Mouse (Mus musculus): ENCODE data around the gene Tenm2. TPM values are rescaled to one million over a fixed set of nuclear protein-coding genes. Genes with fewer than 3 reads are reported as not detected.

Gene Tenm2
- polyA plus RNA-seq, 1 experiment from 2014 or later: not detected

GRCm38 (mm10) chr11:37153933-37154880, 81.6 kb downstream of the Tenm2 start:
- DNase-seq: no peak
- Histone ChIP-seq H3K4me1 (ENCODE audit: insufficient read depth) (no peaks in the 10 kb centered on the region), H3K27ac (ENCODE audit: low read depth) (no peak overlapping the region), H3K9ac (replicated peaks) (no peak overlapping the region), H3K36me3 (replicated peaks; ENCODE audit: insufficient read depth, low read length) (no peaks in the 10 kb centered on the region), H3K9me3 (ENCODE audit: low read length) (no peaks in the 10 kb centered on the region), H3K4me2 (ENCODE audit: low read depth, low read length) (no peak overlapping the region), H3K4me3 (ENCODE audit: low read depth, low read length) (no peak overlapping the region), H3K27me3 (ENCODE audit: insufficient read depth, low read length) (no peaks in the 10 kb centered on the region)
- TF ChIP-seq CTCF (IDR thresholded peaks at IDR 0.05; ENCODE audit: low read depth): no peak
- no peak for TF ChIP-seq EP300 (IDR thresholded peaks at IDR 0.05; ENCODE audit: low read depth)
- 50% methylated on average over 13 of the region's 13 CpGs for WGBS (ENCODE audit: insufficient replicate concordance)
- ATAC-seq: no peak

DNA sequence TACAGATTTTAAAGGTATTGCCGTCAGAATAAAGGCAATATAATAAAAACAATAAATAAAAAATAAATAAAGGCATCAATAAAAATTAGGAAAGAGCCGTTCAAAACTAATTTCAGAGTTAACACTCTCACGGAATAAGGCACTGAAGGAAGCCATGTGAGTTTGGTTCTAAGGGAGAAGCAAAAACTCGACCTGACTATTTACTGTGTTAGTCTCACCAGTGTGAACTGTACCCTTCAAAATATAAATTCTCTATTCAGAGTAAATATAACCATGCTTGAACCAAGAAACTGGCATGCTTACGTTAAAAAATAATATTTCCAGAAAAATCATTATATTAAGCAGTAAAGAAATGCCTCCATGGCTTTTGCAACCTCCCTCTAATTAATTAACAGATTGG, 82.4 kb downstream of the Tenm2 start:
- H3K27me3 ChIP-seq (ENCODE audit: insufficient read depth, low read length): no peaks in the 10 kb centered on the region
- H3K36me3 ChIP-seq (replicated peaks; ENCODE audit: insufficient read depth, low read length): no peaks in the 10 kb centered on the region
- TF ChIP-seq EP300 (IDR thresholded peaks at IDR 0.05; ENCODE audit: low read depth) (no peak), CTCF (IDR thresholded peaks at IDR 0.05; ENCODE audit: low read depth) (no peak)
- H3K4me3 ChIP-seq (ENCODE audit: low read depth, low read length): no peak overlapping the region
- H3K9ac ChIP-seq (replicated peaks): no peak overlapping the region
- H3K9me3 ChIP-seq (ENCODE audit: low read length): no peaks in the 10 kb centered on the region
- H3K4me1 ChIP-seq (ENCODE audit: insufficient read depth): no peaks in the 10 kb centered on the region
- ATAC-seq (no peak), DNase-seq (no peak)
- H3K4me2 ChIP-seq (ENCODE audit: low read depth, low read length): no peak overlapping the region
- WGBS (ENCODE audit: insufficient replicate concordance): 61% methylated on average over 5 of the region's 5 CpGs
- H3K27ac ChIP-seq (ENCODE audit: low read depth): no peak overlapping the region

DNA sequence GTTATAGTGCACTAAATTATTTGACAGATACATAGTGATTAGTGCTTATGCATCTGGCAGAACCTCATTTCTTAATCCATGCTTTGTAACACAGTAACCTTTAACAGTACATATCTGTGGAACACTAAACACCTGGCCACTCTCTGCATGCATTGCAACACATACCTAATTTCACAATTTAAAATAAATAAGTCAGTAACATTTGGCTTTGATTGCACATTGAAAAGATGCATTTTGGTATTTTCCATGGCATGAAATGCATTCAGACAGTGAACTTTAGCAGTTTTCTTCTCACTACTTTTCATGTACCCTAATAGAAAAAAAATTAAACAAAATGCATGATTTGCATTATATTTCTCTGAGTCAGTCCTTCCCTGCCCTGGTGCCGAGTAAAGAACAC, 85.8 kb downstream of the Tenm2 start:
- 55% methylated on average over 1 of the region's 1 CpGs for WGBS (ENCODE audit: insufficient replicate concordance)
- Histone ChIP-seq H3K4me1 (ENCODE audit: insufficient read depth) (no peaks in the 10 kb centered on the region), H3K9me3 (ENCODE audit: low read length) (no peaks in the 10 kb centered on the region), H3K9ac (replicated peaks) (no peak overlapping the region), H3K36me3 (replicated peaks; ENCODE audit: insufficient read depth, low read length) (no peaks in the 10 kb centered on the region), H3K4me3 (ENCODE audit: low read depth, low read length) (no peak overlapping the region), H3K27me3 (ENCODE audit: insufficient read depth, low read length) (no peaks in the 10 kb centered on the region), H3K4me2 (ENCODE audit: low read depth, low read length) (no peak overlapping the region), H3K27ac (ENCODE audit: low read depth) (no peak overlapping the region)
- TF ChIP-seq CTCF (IDR thresholded peaks at IDR 0.05; ENCODE audit: low read depth) (no peak), EP300 (IDR thresholded peaks at IDR 0.05; ENCODE audit: low read depth) (0 out of 2 replicates have a peak, but pooled peaks have one; percentile 25)
- ATAC-seq (peak; percentile 50), DNase-seq (no peak)

GRCm38 (mm10) chr11:37143996-37144395, 91.8 kb downstream of the Tenm2 start:
- DNase-seq: no peak
- no peak for TF ChIP-seq CTCF (IDR thresholded peaks at IDR 0.05; ENCODE audit: low read depth)
- TF ChIP-seq EP300 (IDR thresholded peaks at IDR 0.05; ENCODE audit: low read depth): no peak
- H3K4me3 ChIP-seq (ENCODE audit: low read depth, low read length): no peak overlapping the region
- H3K27ac ChIP-seq (ENCODE audit: low read depth): no peak overlapping the region
- peak; percentile 73 for ATAC-seq
- WGBS (ENCODE audit: insufficient replicate concordance): 36% methylated on average over 6 of the region's 6 CpGs
- H3K9ac ChIP-seq (replicated peaks): no peak overlapping the region
- no peak overlapping the region for H3K4me2 ChIP-seq (ENCODE audit: low read depth, low read length)
- no peaks in the 10 kb centered on the region for H3K36me3 ChIP-seq (replicated peaks; ENCODE audit: insufficient read depth, low read length)
- H3K4me1 ChIP-seq (ENCODE audit: insufficient read depth): no peaks in the 10 kb centered on the region
- no peaks in the 10 kb centered on the region for H3K27me3 ChIP-seq (ENCODE audit: insufficient read depth, low read length)
- H3K9me3 ChIP-seq (ENCODE audit: low read length): no peaks in the 10 kb centered on the region

GRCm38 (mm10) chr11:37143478-37143877, 92.3 kb downstream of the Tenm2 start:
- Histone ChIP-seq H3K9me3 (ENCODE audit: low read length) (no peaks in the 10 kb centered on the region), H3K27me3 (ENCODE audit: insufficient read depth, low read length) (no peaks in the 10 kb centered on the region), H3K9ac (replicated peaks) (no peak overlapping the region), H3K27ac (ENCODE audit: low read depth) (no peak overlapping the region), H3K4me2 (ENCODE audit: low read depth, low read length) (no peak overlapping the region), H3K36me3 (replicated peaks; ENCODE audit: insufficient read depth, low read length) (no peaks in the 10 kb centered on the region), H3K4me3 (ENCODE audit: low read depth, low read length) (no peak overlapping the region), H3K4me1 (ENCODE audit: insufficient read depth) (no peaks in the 10 kb centered on the region)
- TF ChIP-seq EP300 (IDR thresholded peaks at IDR 0.05; ENCODE audit: low read depth): no peak
- TF ChIP-seq CTCF (IDR thresholded peaks at IDR 0.05; ENCODE audit: low read depth): no peak
- no peak for DNase-seq
- no peak for ATAC-seq
- 80% methylated on average over 2 of the region's 2 CpGs for WGBS (ENCODE audit: insufficient replicate concordance)

DNA sequence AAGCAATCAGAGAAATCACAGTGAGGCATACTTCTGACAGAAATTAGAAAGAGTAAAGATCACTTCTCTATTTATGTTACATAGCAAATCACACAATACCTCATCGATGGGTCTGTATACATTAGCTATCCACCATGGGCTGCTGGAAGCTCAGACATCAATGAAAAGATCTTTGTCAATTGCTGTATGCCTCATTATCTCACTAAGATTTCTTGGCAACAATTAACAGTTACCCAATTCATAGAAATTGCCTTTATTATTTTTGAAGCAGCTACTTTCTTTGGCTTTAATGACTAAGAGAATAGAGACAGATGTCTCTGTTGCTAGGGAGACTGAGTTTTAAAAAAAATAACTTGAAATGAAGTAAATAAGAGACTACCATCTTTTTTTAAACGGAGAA, 106.9 kb downstream of the Tenm2 start:
- Histone ChIP-seq H3K9ac (replicated peaks) (no peak overlapping the region), H3K9me3 (ENCODE audit: low read length) (no peaks in the 10 kb centered on the region), H3K4me2 (ENCODE audit: low read depth, low read length) (no peak overlapping the region), H3K4me1 (ENCODE audit: insufficient read depth) (no peaks in the 10 kb centered on the region), H3K27ac (ENCODE audit: low read depth) (no peak overlapping the region), H3K4me3 (ENCODE audit: low read depth, low read length) (no peak overlapping the region), H3K36me3 (replicated peaks; ENCODE audit: insufficient read depth, low read length) (no peaks in the 10 kb centered on the region), H3K27me3 (ENCODE audit: insufficient read depth, low read length) (no peaks in the 10 kb centered on the region)
- no peak for TF ChIP-seq CTCF (IDR thresholded peaks at IDR 0.05; ENCODE audit: low read depth)
- no peak for TF ChIP-seq EP300 (IDR thresholded peaks at IDR 0.05; ENCODE audit: low read depth)
- WGBS (ENCODE audit: insufficient replicate concordance): 74% methylated on average over 2 of the region's 2 CpGs
- DNase-seq: no peak
- ATAC-seq: no peak
